Mouse (Mus musculus): ENCODE data around the gene Prmt9. TPM values are rescaled to one million over a fixed set of nuclear protein-coding genes. Genes with fewer than 3 reads are reported as not detected.

Gene Prmt9
- polyA plus RNA-seq (2015; fragmentation: Nextera tagmentation; extraction: Ambion mirVana): 7.6 and 8.0 TPM in 2 replicates

DNA sequence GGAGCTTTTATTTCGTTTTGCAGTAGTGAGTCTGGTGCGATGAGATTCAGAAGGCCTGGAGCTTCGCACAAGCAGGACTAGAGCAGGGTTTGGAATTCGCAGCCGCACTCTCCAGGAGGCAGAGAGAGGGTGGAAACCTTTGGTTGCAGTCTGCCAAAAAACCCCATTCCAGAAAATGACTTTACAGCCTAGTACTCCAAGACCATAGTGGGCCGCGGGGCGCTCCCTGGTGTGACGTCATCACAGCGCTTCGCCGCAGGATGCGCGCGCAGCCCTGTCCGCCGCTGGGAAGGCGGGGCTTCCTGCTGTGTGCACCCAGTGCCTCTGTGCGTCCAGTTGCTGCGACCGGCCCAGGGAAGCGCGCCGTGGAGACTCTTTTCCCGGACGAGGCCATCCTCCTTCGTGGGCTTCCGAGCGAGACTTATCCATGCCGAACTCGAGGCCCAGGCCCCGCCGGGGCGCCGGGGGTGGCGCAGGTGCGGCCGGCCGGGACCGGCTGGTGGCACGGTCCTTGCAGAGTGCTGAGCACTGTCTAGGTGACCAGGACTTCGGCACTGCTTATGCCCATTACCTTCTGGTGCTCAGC is at the start of gene Prmt9:
TSS of gene Prmt9 (plus strand) at position 277 of the 586 bp plus-strand sequence.
- no peaks in the 10 kb centered on the region for H3K9me3 ChIP-seq (replicated peaks)
- H3K4me1 ChIP-seq (replicated peaks): peaks cover 24% of the 10 kb centered on the region
- no peaks in the 10 kb centered on the region for H3K27me3 ChIP-seq
- WGBS (ENCODE audit: insufficient replicate concordance): 4% methylated on average over 42 of the region's 42 CpGs
- ATAC-seq (ENCODE audit: insufficient read depth): peak; percentile 91
- peak within 1 kb of the TSS; percentile 88 for H3K4me3 ChIP-seq (replicated peaks)
- H3K36me3 ChIP-seq (replicated peaks): peaks cover 28% of the 10 kb centered on the region
- peak within 1 kb of the TSS; percentile 83 for H3K27ac ChIP-seq (replicated peaks)
- H3K4me2 ChIP-seq: peak within 1 kb of the TSS; percentile 85
- peak within 1 kb of the TSS; percentile 92 for H3K9ac ChIP-seq

DNA sequence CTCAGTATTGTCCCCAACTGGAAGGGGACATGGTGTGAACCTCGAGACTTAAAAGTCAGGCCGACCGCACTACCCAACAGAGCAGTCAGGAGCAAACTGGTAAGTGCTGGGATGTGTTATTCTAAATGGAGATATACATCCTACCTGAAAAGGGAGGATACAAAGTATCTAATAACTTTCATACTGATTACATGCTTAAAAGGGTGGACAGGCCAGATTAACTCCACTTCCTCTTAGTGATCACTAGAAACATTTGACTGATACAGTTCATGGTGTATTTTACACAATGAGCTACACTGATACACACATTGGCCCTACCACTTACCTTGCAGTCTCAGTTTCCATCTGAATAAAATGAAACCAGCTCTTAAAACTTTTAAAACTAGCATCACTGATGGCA is 48.9 kb upstream of the Prmt9 start:
- Histone ChIP-seq H3K27me3 (no peaks in the 10 kb centered on the region), H3K36me3 (replicated peaks) (no peaks in the 10 kb centered on the region), H3K27ac (replicated peaks) (no peak overlapping the region), H3K4me1 (replicated peaks) (peaks cover 6% of the 10 kb centered on the region), H3K9ac (no peak overlapping the region), H3K9me3 (replicated peaks) (no peaks in the 10 kb centered on the region), H3K4me3 (replicated peaks) (no peak overlapping the region), H3K4me2 (no peak overlapping the region)
- 80% methylated on average over 3 of the region's 3 CpGs for WGBS (ENCODE audit: insufficient replicate concordance)
- ATAC-seq (ENCODE audit: insufficient read depth): no peak

GRCm38 (mm10) chr8:77501131-77501530 is 48.1 kb upstream of the Prmt9 start:
- ATAC-seq (ENCODE audit: insufficient read depth): no peak
- H3K4me1 ChIP-seq (replicated peaks): peaks cover 6% of the 10 kb centered on the region
- WGBS (ENCODE audit: insufficient replicate concordance): 70% methylated on average over 8 of the region's 8 CpGs

GRCm38 (mm10) chr8:77502547-77502946 is 46.6 kb upstream of the Prmt9 start:
- no peak overlapping the region for H3K4me2 ChIP-seq
- no peaks in the 10 kb centered on the region for H3K36me3 ChIP-seq (replicated peaks)
- no peak overlapping the region for H3K27ac ChIP-seq (replicated peaks)
- ATAC-seq (ENCODE audit: insufficient read depth): no peak
- H3K27me3 ChIP-seq: no peaks in the 10 kb centered on the region
- 0 out of 2 replicates have a peak, but pooled peaks cover 3% of the 10 kb centered on the region for H3K4me1 ChIP-seq (replicated peaks)
- 71% methylated on average over 6 of the region's 6 CpGs for WGBS (ENCODE audit: insufficient replicate concordance)
- no peaks in the 10 kb centered on the region for H3K9me3 ChIP-seq (replicated peaks)
- no peak overlapping the region for H3K9ac ChIP-seq
- H3K4me3 ChIP-seq (replicated peaks): no peak overlapping the region

More at GRCm38 (mm10) chr8:77501131-77501530, 48.1 kb upstream of the Prmt9 start:
- H3K9me3 ChIP-seq (replicated peaks): no peaks in the 10 kb centered on the region
- no peaks in the 10 kb centered on the region for H3K36me3 ChIP-seq (replicated peaks)
- H3K27ac ChIP-seq (replicated peaks): no peak overlapping the region
- H3K4me3 ChIP-seq (replicated peaks): no peak overlapping the region
- H3K4me2 ChIP-seq: no peak overlapping the region
- H3K27me3 ChIP-seq: no peaks in the 10 kb centered on the region
- no peak overlapping the region for H3K9ac ChIP-seq

GRCm38 (mm10) chr8:77506539-77506938 is 42.7 kb upstream of the Prmt9 start:
- H3K9ac ChIP-seq: no peak overlapping the region
- ATAC-seq (ENCODE audit: insufficient read depth): no peak
- no peaks in the 10 kb centered on the region for H3K36me3 ChIP-seq (replicated peaks)
- H3K4me2 ChIP-seq: no peak overlapping the region
- 52% methylated on average over 7 of the region's 7 CpGs for WGBS (ENCODE audit: insufficient replicate concordance)
- no peaks in the 10 kb centered on the region for H3K27me3 ChIP-seq
- H3K9me3 ChIP-seq (replicated peaks): no peaks in the 10 kb centered on the region
- no peak overlapping the region for H3K4me3 ChIP-seq (replicated peaks)
- peaks cover 2% of the 10 kb centered on the region for H3K4me1 ChIP-seq (replicated peaks)
- H3K27ac ChIP-seq (replicated peaks): no peak overlapping the region

- no peaks in the 10 kb centered on the region for H3K9me3 ChIP-seq (replicated peaks)
- H3K9ac ChIP-seq: no peak overlapping the region
- no peaks in the 10 kb centered on the region for H3K27me3 ChIP-seq
- H3K4me3 ChIP-seq (replicated peaks): no peak overlapping the region
- H3K4me2 ChIP-seq: no peak overlapping the region
- no peak for ATAC-seq (ENCODE audit: insufficient read depth)
- peaks cover 2% of the 10 kb centered on the region for H3K4me1 ChIP-seq (replicated peaks)
- no peaks in the 10 kb centered on the region for H3K36me3 ChIP-seq (replicated peaks)
- 59% methylated on average over 10 of the region's 10 CpGs for WGBS (ENCODE audit: insufficient replicate concordance)
- H3K27ac ChIP-seq (replicated peaks): no peak overlapping the region
Observed at GRCm38 (mm10) chr8:77507510-77508035, 41.6 kb upstream of the Prmt9 start.

DNA sequence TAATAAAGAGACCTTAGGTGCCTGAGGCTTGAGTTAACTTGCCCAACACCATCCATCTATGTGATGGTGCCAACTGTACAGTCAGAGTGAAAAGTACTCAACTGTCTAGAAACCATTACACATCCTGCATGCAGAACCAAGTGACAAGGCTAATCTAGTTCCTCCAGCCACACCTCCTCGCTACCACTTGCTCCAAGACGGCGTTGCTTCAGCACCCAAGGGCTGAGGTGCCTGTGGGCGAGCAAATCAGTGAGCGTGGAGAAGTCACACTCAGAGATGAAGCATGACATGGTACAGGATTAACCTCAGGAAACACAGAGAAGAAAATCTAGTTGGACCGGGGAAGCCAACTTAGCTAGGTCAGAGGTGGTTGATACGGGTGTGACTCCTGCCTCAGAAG is 40.2 kb upstream of the Prmt9 start:
- Histone ChIP-seq H3K27ac (replicated peaks) (no peak overlapping the region), H3K4me1 (replicated peaks) (peaks cover 2% of the 10 kb centered on the region), H3K9ac (no peak overlapping the region), H3K27me3 (no peaks in the 10 kb centered on the region), H3K9me3 (replicated peaks) (no peaks in the 10 kb centered on the region), H3K4me2 (no peak overlapping the region), H3K4me3 (replicated peaks) (no peak overlapping the region), H3K36me3 (replicated peaks) (no peaks in the 10 kb centered on the region)
- WGBS (ENCODE audit: insufficient replicate concordance): 28% methylated on average over 7 of the region's 7 CpGs
- no peak for ATAC-seq (ENCODE audit: insufficient read depth)

DNA sequence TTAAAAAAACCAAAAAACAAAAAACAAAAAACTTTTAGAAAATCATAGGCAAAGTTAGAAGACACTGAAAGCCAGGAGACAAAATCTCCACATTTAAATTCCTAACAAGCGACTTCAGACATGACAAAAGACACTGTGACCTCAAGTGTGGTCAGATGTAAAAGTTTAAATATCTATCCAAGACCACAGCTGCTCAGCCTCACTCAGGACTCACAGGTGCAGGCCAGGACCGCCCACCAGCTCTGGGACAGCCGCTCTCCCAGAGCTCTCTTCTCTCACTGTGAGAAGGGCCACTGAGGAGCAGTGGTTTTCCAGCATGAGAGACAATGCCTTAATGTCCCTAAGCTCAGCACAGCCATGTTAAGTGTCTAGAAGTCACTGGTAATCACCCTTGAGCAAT is 38.8 kb upstream of the Prmt9 start:
- Histone ChIP-seq H3K9me3 (replicated peaks) (no peaks in the 10 kb centered on the region), H3K9ac (no peak overlapping the region), H3K27ac (replicated peaks) (no peak overlapping the region), H3K4me2 (no peak overlapping the region), H3K4me1 (replicated peaks) (peaks cover 2% of the 10 kb centered on the region), H3K4me3 (replicated peaks) (no peak overlapping the region), H3K27me3 (no peaks in the 10 kb centered on the region), H3K36me3 (replicated peaks) (no peaks in the 10 kb centered on the region)
- 53% methylated on average over 3 of the region's 3 CpGs for WGBS (ENCODE audit: insufficient replicate concordance)
- no peak for ATAC-seq (ENCODE audit: insufficient read depth)

DNA sequence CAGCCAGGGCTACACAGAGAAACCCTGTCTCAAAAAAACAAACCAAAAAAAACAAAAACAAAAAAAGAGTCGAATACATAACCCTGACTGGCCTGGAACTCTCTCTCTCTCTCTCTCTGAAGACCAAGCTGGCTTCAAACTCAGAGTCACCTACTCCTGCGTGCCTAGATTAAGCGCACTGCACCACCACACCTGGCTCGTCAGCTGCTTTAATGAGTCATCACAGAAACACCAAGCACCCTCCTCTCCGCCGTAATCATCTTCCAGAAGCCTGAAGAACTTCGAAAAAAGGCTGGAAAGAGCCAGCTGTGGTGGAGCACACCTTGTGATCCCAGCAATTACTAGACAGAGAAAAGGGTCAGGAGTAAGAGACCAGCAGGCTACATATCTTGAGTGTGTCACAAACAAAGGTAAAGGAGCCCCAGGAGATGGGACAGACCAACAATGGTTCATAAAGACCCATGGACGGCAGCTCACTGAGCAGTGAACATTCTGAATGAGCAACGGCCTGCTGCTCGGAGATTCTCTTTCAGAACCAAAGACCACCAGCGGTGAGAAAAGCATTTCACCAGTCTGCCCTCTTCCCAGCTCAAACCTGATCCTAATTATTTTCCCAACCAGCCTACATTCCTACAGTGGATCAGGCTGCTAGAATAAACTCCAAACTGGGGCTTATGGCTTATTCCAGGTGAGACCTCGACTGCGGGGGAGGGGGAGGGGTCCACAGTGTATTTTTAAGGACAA is 37.3 kb upstream of the Prmt9 start:
- no peak overlapping the region for H3K27ac ChIP-seq (replicated peaks)
- H3K9me3 ChIP-seq (replicated peaks): no peaks in the 10 kb centered on the region
- peaks cover 15% of the 10 kb centered on the region for H3K4me1 ChIP-seq (replicated peaks)
- 74% methylated on average over 13 of the region's 13 CpGs for WGBS (ENCODE audit: insufficient replicate concordance)
- H3K36me3 ChIP-seq (replicated peaks): no peaks in the 10 kb centered on the region
- no peak overlapping the region for H3K9ac ChIP-seq
- no peak overlapping the region for H3K4me2 ChIP-seq
- H3K4me3 ChIP-seq (replicated peaks): no peak overlapping the region
- ATAC-seq (ENCODE audit: insufficient read depth): no peak
- H3K27me3 ChIP-seq: no peaks in the 10 kb centered on the region

- Histone ChIP-seq H3K27me3 (no peaks in the 10 kb centered on the region), H3K4me3 (replicated peaks) (no peak overlapping the region), H3K27ac (replicated peaks) (no peak overlapping the region), H3K4me2 (no peak overlapping the region), H3K9ac (no peak overlapping the region), H3K36me3 (replicated peaks) (no peaks in the 10 kb centered on the region), H3K9me3 (replicated peaks) (no peaks in the 10 kb centered on the region), H3K4me1 (replicated peaks) (peaks cover 35% of the 10 kb centered on the region)
- WGBS (ENCODE audit: insufficient replicate concordance): 72% methylated on average over 8 of the region's 8 CpGs
- no peak for ATAC-seq (ENCODE audit: insufficient read depth)
Observed at GRCm38 (mm10) chr8:77515201-77515600, 34.0 kb upstream of the Prmt9 start.

GRCm38 (mm10) chr8:77515786-77516185 is 33.4 kb upstream of the Prmt9 start:
- peaks cover 35% of the 10 kb centered on the region for H3K4me1 ChIP-seq (replicated peaks)
- WGBS (ENCODE audit: insufficient replicate concordance): 69% methylated on average over 8 of the region's 8 CpGs
- no peak overlapping the region for H3K9ac ChIP-seq

More at GRCm38 (mm10) chr8:77515786-77516185, 33.4 kb upstream of the Prmt9 start:
- Histone ChIP-seq H3K27me3 (no peaks in the 10 kb centered on the region), H3K4me3 (replicated peaks) (no peak overlapping the region), H3K27ac (replicated peaks) (no peak overlapping the region), H3K9me3 (replicated peaks) (no peaks in the 10 kb centered on the region), H3K4me2 (peak overlapping the region; percentile 97), H3K36me3 (replicated peaks) (no peaks in the 10 kb centered on the region)
- ATAC-seq (ENCODE audit: insufficient read depth): no peak
